Mouse (Mus musculus): ENCODE results near the gene Cradd. TPM values are rescaled to one million over a fixed set of nuclear protein-coding genes. Genes with fewer than 3 reads are reported as not detected.

The Cradd gene
- polyA plus RNA-seq, 1 experiment from 2014 or later: 9.8 TPM

- no peaks in the 10 kb centered on the region for H3K4me1 ChIP-seq (replicated peaks; ENCODE audit: control insufficient read depth, insufficient read depth)
- H3K27me3 ChIP-seq (ENCODE audit: control insufficient read depth, insufficient read depth, low read length): no peaks in the 10 kb centered on the region
- H3K4me3 ChIP-seq (ENCODE audit: low read depth, low read length): no peak overlapping the region
- ATAC-seq (ENCODE audit: low FRiP score, low TSS enrichment): no peak
- no peak overlapping the region for H3K4me2 ChIP-seq (replicated peaks; ENCODE audit: low read depth)
- TF ChIP-seq CTCF (IDR thresholded peaks at IDR 0.05; ENCODE audit: low read depth) (no peak), EP300 (optimal IDR thresholded peaks at IDR 0.05) (no peak)
- WGBS: 82% methylated on average over 4 of the region's 4 CpGs
- no peaks in the 10 kb centered on the region for H3K36me3 ChIP-seq (ENCODE audit: control insufficient read depth, insufficient read depth, low read length)
- H3K9ac ChIP-seq (ENCODE audit: low read length): no peak overlapping the region
- no peak for DNase-seq (ENCODE audit: low spot score)
- no peaks in the 10 kb centered on the region for H3K9me3 ChIP-seq (ENCODE audit: control insufficient read depth, low read length)
- H3K27ac ChIP-seq (replicated peaks): no peak overlapping the region
Measured at GRCm38 (mm10) chr10:95178785-95179184, 145.1 kb downstream of the Cradd start.

- Histone ChIP-seq H3K9me3 (ENCODE audit: control insufficient read depth, low read length) (no peaks in the 10 kb centered on the region), H3K27me3 (ENCODE audit: control insufficient read depth, insufficient read depth, low read length) (no peaks in the 10 kb centered on the region), H3K9ac (ENCODE audit: low read length) (no peak overlapping the region), H3K4me1 (replicated peaks; ENCODE audit: control insufficient read depth, insufficient read depth) (no peaks in the 10 kb centered on the region), H3K36me3 (ENCODE audit: control insufficient read depth, insufficient read depth, low read length) (no peaks in the 10 kb centered on the region), H3K27ac (replicated peaks) (no peak overlapping the region), H3K4me3 (ENCODE audit: low read depth, low read length) (no peak overlapping the region), H3K4me2 (replicated peaks; ENCODE audit: low read depth) (no peak overlapping the region)
- 62% methylated on average over 23 of the region's 26 CpGs for WGBS
- DNase-seq (ENCODE audit: low spot score): no peak
- TF ChIP-seq CTCF (IDR thresholded peaks at IDR 0.05; ENCODE audit: low read depth): no peak
- no peak for TF ChIP-seq EP300 (optimal IDR thresholded peaks at IDR 0.05)
- peak; percentile 45; the same call in 1 of the 2 replicates for ATAC-seq (ENCODE audit: low FRiP score, low TSS enrichment)
Measured at GRCm38 (mm10) chr10:95175423-95176120, 148.4 kb downstream of the Cradd start.

- Histone ChIP-seq H3K4me1 (replicated peaks; ENCODE audit: control insufficient read depth, insufficient read depth) (no peaks in the 10 kb centered on the region), H3K27ac (replicated peaks) (no peak overlapping the region), H3K9me3 (ENCODE audit: control insufficient read depth, low read length) (no peaks in the 10 kb centered on the region), H3K27me3 (ENCODE audit: control insufficient read depth, insufficient read depth, low read length) (no peaks in the 10 kb centered on the region), H3K9ac (ENCODE audit: low read length) (no peak overlapping the region), H3K36me3 (ENCODE audit: control insufficient read depth, insufficient read depth, low read length) (no peaks in the 10 kb centered on the region), H3K4me3 (ENCODE audit: low read depth, low read length) (no peak overlapping the region), H3K4me2 (replicated peaks; ENCODE audit: low read depth) (no peak overlapping the region)
- DNase-seq (ENCODE audit: low spot score) (no peak), ATAC-seq (ENCODE audit: low FRiP score, low TSS enrichment) (no peak)
- WGBS: 69% methylated on average over 6 of the region's 6 CpGs
- no peak for TF ChIP-seq CTCF (IDR thresholded peaks at IDR 0.05; ENCODE audit: low read depth)
- TF ChIP-seq EP300 (optimal IDR thresholded peaks at IDR 0.05): no peak
Measured at GRCm38 (mm10) chr10:95174260-95174659, 149.7 kb downstream of the Cradd start.

GRCm38 (mm10) chr10:95170721-95171354 lies 153.1 kb downstream of the Cradd start:
- no peak overlapping the region for H3K9ac ChIP-seq (ENCODE audit: low read length)

GRCm38 (mm10) chr10:95164949-95165348 lies 159.0 kb downstream of the Cradd start:
- Histone ChIP-seq H3K4me3 (ENCODE audit: low read depth, low read length) (no peak overlapping the region), H3K9ac (ENCODE audit: low read length) (no peak overlapping the region), H3K9me3 (ENCODE audit: control insufficient read depth, low read length) (no peaks in the 10 kb centered on the region), H3K27me3 (ENCODE audit: control insufficient read depth, insufficient read depth, low read length) (no peaks in the 10 kb centered on the region), H3K27ac (replicated peaks) (no peak overlapping the region), H3K4me2 (replicated peaks; ENCODE audit: low read depth) (no peak overlapping the region), H3K4me1 (replicated peaks; ENCODE audit: control insufficient read depth, insufficient read depth) (no peaks in the 10 kb centered on the region), H3K36me3 (ENCODE audit: control insufficient read depth, insufficient read depth, low read length) (no peaks in the 10 kb centered on the region)
- ATAC-seq (ENCODE audit: low FRiP score, low TSS enrichment) (no peak), DNase-seq (ENCODE audit: low spot score) (no peak)
- WGBS: 88% methylated on average over 2 of the region's 2 CpGs
- TF ChIP-seq EP300 (optimal IDR thresholded peaks at IDR 0.05) (no peak), CTCF (IDR thresholded peaks at IDR 0.05; ENCODE audit: low read depth) (no peak)

More at GRCm38 (mm10) chr10:95170721-95171354, 153.1 kb downstream of the Cradd start:
- Histone ChIP-seq H3K27me3 (ENCODE audit: control insufficient read depth, insufficient read depth, low read length) (no peaks in the 10 kb centered on the region), H3K9me3 (ENCODE audit: control insufficient read depth, low read length) (no peaks in the 10 kb centered on the region), H3K4me1 (replicated peaks; ENCODE audit: control insufficient read depth, insufficient read depth) (no peaks in the 10 kb centered on the region), H3K36me3 (ENCODE audit: control insufficient read depth, insufficient read depth, low read length) (no peaks in the 10 kb centered on the region), H3K27ac (replicated peaks) (no peak overlapping the region), H3K4me3 (ENCODE audit: low read depth, low read length) (no peak overlapping the region), H3K4me2 (replicated peaks; ENCODE audit: low read depth) (no peak overlapping the region)
- DNase-seq (ENCODE audit: low spot score) (no peak), ATAC-seq (ENCODE audit: low FRiP score, low TSS enrichment) (no peak)
- TF ChIP-seq CTCF (IDR thresholded peaks at IDR 0.05; ENCODE audit: low read depth): no peak
- no peak for TF ChIP-seq EP300 (optimal IDR thresholded peaks at IDR 0.05)
- 61% methylated on average over 9 of the region's 9 CpGs for WGBS
